Mouse (Mus musculus): ENCODE results near the gene Kcnn4.

Gene Kcnn4

DNA sequence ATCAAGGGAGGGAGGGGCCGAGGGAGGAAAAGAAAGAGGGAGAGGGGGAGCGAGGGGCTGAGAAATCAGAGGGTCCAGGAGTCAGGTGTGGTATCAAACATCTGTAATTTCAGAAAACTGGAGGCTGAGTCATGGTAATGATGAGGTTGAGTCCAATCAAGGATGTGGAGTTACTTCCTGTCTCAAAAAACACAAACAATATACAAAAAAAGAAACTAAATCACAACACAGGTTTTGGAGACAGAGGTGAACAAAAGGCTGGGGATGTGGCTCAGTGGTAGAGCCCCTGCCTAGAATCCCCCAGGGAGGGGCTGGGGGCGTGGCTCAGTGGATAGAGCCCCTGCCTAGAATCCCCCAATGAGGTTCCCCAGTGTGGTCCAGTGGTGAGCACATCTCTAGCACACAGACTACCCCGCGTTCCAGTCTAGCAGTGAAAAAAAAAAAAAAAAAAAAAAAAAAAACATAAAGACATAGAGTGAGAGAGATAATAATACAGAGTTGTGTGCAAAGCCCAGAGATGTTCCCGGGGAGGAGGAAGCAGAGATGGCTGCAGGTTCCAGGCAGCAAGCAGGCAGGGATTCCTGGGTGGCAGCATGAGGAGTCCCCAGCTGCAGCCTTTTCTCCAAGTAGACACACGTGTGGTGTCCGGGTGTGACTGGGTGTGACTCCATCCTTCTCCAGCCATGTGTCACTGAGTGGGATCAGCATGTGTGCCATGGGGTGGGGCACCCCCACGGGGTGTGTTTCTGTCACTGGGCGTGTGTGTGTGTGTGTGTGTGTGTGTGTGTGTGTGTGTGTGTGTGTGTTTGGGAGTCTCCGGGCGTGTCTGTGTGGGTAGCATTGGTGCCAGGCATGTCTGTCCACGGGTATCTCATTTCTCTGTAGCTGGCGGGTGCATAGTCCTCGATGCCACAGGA lies 3.1 kb upstream of the Kcnn4 start:
- peak; percentile 78 for DNase-seq (ENCODE audit: low read depth)

DNA sequence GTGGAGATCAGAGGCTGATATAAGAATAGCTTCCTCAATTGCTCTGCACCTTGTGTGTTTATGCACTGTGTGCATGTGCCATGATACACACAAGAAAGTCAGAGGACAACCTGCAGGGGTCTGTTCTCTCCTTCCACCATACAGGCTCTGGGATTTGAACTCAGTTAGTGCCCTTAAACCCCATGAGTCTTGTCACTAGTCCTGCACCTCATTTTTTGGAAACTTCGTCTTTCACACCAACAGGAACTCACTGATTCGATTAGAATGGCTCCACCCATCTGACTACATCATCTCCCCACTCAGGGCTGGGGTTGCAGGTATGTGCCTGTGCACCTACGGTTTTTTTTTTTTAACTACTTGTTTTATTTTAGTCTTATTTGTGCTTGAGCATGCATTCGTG lies 1.8 kb upstream of the Kcnn4 start:
- DNase-seq (ENCODE audit: low read depth): peak; percentile 76

GRCm38 (mm10) chr7:24368946-24369345 lies 1.1 kb upstream of the Kcnn4 start:
- DNase-seq (ENCODE audit: low read depth): peak; percentile 74

GRCm38 (mm10) chr7:24371012-24371808 lies 1.1 kb downstream of the Kcnn4 start:
- DNase-seq (ENCODE audit: low read depth): no peak

DNA sequence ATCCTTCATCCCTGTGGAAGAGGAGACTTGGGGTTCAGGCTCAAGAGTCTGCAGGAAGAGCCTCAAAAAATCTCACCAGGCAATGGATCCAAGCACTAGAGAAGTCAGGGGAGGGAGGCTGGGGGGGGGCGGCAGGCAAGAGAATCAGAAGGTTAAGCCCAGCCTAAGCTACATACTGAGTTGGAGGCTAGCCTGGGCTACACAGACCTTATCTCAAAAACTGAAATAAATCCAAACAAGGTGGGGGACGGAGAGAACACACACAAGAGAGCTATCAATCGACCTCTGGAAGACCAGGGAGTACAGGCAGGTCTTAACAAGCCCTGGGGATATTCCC lies 1.7 kb downstream of the Kcnn4 start:
- DNase-seq (ENCODE audit: low read depth): peak; percentile 59

DNA sequence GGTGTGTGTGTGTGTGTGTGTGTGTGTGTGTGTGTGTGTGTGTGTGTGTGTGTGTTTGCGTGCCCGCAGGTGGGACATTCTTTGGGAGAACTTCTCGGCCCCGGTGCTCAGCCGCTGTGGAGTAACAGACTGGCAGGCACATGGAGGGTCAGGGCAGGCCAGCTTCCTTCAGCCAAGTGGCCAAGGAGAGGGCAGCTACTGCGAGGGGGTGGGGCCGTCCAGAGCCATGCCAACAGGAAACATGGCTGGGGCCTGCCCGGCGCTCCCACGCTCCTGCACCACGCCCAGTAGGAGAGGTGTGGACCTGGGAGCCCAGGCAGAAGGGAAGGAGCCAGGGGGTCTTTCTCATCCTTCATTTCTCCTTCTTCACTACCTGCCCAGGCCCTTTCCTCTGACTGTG lies 2.2 kb downstream of the Kcnn4 start:
- DNase-seq (ENCODE audit: low read depth): no peak

- DNase-seq (ENCODE audit: low read depth): peak; percentile 78
Observed at GRCm38 (mm10) chr7:24372786-24373185, 2.7 kb downstream of the Kcnn4 start.

- DNase-seq (ENCODE audit: low read depth): peak; percentile 87
Observed at GRCm38 (mm10) chr7:24373538-24374379, 3.7 kb downstream of the Kcnn4 start.

GRCm38 (mm10) chr7:24376456-24376855 lies 6.4 kb downstream of the Kcnn4 start:
- peak; percentile 57 for DNase-seq (ENCODE audit: low read depth)

DNA sequence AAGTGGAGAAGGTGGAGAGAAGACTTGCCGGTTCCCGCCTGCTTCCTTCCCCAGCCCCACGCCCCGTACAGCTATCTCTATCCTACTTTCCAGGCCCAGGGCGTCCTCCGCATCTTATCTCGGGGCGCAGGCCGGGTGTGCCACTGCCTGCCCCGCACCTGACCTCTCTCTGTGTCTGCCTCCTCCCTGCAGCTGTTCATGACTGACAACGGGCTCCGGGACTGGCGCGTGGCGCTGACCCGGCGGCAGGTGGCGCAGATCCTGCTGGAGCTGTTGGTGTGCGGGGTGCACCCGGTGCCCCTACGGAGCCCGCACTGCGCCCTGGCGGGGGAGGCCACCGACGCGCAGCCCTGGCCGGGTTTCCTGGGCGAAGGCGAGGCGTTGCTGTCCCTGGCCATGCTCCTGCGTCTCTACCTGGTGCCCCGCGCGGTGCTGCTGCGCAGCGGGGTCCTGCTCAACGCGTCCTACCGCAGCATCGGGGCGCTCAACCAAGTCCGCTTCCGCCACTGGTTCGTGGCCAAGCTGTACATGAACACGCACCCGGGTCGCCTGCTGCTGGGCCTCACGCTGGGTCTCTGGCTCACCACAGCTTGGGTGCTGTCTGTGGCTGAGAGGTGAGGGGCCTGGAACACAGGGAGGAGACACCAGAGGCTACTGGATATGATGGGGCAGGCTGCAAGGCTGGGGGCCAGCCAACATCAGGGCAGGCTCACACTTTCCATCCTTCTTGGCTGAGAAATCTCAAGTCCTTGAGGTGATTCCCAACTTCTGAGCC lies 7.2 kb downstream of the Kcnn4 start:
- peak; percentile 76 for DNase-seq (ENCODE audit: low read depth)

DNA sequence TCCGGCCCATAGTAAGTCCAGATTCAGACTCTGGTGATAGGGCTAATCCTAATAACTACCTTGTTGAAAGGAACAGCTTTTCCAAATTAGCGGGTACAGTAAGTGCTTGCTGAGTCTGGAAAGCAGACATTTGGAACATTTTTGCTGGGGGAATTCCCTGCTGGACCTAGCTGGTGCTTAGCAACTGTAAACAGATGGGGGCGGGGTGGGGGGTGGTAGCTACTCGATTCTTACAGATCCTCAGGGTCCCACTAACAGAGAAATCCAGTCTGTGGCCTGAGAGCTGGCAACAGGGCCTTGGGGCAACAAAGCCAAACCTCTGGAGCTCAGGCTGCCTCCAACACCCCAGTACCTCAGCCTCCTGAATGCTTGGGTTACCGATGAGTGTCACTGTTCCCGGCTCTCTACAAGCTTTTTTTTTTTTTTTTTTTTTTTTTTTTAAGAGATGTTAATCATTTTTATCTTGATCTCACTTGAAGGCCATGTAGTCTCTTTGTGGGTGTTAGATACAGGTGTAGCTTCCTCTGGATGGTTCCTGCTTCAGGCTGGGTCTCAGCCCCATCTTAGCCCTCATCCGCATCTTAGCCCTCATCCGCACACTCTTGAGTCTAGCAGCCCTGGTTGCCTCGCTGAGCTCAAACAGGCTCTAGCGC lies 8.1 kb downstream of the Kcnn4 start:
- peak; percentile 86 for DNase-seq (ENCODE audit: low read depth)

DNA sequence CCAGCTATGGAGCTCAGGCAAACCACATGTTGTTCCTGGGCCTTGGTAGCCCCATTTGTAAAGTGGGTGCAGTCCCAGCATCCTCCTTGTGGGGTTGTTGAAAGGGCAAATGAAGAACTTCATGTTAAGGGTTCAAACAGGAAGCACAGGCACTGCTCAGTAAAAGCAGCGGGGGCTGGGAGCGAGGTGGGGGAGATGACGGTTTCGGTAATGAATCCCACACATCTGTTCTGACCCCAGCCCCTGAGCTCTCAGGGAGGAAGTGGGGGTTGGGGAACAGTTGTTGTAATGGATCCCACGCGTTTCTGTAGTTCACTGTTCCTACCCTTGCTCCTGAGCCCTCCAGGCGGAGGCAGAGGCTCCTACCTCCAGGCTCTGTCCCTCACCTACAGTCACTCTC lies 9.9 kb downstream of the Kcnn4 start:
- DNase-seq (ENCODE audit: low read depth): peak; percentile 83

- peak; percentile 72 for DNase-seq (ENCODE audit: low read depth)
Observed at GRCm38 (mm10) chr7:24380370-24380769, 10.3 kb downstream of the Kcnn4 start.

DNA sequence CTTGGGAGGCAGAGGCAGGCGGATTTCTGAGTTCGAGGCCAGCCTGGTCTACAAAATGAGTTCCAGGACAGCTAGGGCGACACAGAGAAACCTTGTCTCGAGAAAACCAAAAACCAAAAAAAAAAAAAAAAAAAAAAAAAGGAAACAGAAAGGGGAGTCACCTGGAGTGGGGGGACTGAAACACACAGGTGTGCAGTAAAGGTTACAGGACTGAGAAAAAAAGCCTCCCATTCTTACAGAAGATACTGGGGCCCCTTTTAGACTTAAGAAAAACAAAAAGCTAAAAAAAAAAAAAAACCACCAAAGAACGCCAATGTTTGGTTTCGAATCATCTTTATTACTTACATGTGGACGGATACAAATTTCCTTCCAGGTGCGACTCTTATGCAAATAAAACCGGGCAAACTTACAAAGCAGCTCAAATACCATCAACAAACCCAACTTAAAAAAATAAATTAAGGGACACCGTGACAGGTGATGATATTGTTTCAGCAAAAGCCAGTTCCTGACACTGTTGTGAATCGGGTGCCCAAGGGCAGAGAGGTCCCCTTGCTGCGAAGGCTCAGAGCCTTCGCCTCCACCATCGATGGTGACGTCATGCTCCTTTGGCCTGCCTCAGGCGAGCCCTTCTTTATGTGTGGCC lies 12.8 kb downstream of the Kcnn4 start:
- peak; percentile 62 for DNase-seq (ENCODE audit: low read depth)

GRCm38 (mm10) chr7:24384070-24384469 lies 14.0 kb downstream of the Kcnn4 start:
- peak; percentile 52 for DNase-seq (ENCODE audit: low read depth)

- peak; percentile 87 for DNase-seq (ENCODE audit: low read depth)
Observed at GRCm38 (mm10) chr7:24384827-24385226, 14.8 kb downstream of the Kcnn4 start.

DNA sequence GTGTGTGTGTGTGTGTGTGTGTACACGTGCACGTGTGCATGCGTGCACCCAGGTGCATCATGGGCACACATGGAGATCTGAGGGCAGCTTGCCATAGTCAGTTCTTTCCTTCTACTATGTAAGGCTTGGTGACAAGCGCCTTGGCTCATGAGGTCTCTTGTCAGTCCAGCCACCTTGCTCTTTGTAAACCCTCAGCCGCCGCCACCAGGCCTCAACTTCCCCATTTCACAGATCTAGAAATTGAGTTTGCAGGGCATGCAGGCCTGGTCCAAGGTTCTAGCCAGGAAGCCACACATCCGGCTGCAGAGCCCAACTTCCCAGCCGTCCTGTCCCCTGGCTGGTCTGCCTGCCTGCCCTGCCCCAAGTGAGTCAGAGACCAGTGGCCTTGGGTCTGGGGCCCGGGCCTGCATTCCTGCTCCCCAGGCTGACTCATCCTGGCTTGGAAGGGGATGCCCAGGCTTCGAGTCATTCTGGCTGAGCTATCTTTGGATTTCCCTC lies 17.0 kb downstream of the Kcnn4 start:
- DNase-seq (ENCODE audit: low read depth): peak; percentile 7

DNA sequence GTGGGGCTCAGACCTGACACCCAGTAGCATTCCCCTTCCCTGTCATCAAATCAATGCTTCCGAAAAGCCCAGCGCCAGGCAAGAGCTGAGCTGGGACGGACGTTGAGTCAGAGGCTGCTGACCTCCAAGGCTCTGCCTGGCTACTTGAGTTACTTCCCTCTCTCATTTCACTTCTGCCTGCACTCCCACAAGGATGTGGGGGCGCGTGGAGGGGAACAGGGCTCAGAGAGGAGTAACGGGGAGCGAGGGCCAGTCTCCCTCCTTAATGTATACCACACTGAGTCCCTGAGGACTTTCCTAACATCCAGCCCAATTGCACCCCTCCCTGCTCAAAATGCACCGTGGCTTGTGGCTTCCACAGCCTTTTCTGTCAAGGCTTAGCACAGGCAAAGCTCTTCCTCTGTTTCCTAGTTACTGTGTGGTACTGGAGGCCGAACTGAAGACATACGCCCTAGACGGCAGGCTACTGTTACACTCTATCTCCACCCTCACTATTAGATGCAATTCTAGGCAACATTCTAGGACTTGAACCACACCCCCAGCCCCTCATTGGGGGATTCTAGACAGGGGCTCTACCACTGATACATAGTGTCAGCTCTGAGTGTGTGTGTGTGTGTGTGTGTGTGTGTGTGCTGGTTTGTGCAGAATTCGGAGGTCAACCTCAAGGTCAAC lies 19.6 kb downstream of the Kcnn4 start:
- peak; percentile 11 for DNase-seq (ENCODE audit: low read depth)

DNA sequence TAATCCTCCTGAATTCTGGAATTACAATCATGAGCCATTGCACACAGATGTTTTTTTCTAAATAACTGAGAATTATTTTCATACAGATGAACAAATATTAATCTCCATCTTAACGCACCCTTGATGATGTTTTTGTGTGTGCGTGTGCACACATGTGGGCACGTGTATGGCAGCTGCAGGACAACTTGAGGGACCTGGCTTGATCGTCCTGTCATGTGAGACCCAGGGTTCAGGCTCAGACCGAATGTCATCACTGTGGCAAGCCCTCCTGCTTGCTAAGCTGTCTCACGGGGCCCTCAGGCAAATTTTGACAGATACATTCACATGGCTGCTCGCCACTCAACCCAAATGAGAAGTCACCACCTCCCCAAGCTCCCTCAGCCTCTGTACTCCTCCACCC lies 20.4 kb downstream of the Kcnn4 start:
- no peak for DNase-seq (ENCODE audit: low read depth)

GRCm38 (mm10) chr7:24391077-24391476 lies 21.0 kb downstream of the Kcnn4 start:
- no peak for DNase-seq (ENCODE audit: low read depth)

Data from induced T-regulatory cell, adult 2 months (primary cell).